Mouse (Mus musculus) thymus, adult 2 months (tissue): ENCODE results near the gene Gpsm3. TPM values are rescaled to one million over a fixed set of nuclear protein-coding genes. Genes with fewer than 3 reads are reported as not detected.

Experiments used
- DNase-seq: peaks from one replicate; pipeline ENCODE4 v3.0.0; 2021
- H3K27ac ChIP-seq: fragments of 200-500 bp; 2 replicates; pipeline ENCODE4 v1.5.1; 2012; ENCODE audit warnings: low read length, control low read depth; ENCODE audit not compliant: control insufficient read depth, insufficient read depth
- H3K27me3 ChIP-seq: fragments of 200-500 bp; 2 replicates; pipeline ENCODE4 v1.6.1; 2012; ENCODE audit warnings: mild to moderate bottlenecking, low read length, moderate library complexity, mixed read lengths; ENCODE audit not compliant: control insufficient read depth, insufficient read depth
- H3K36me3 ChIP-seq: fragments of 200-500 bp; 2 replicates; pipeline ENCODE4 v1.6.1; 2012; ENCODE audit warnings: mild to moderate bottlenecking, low read length, moderate library complexity; ENCODE audit not compliant: control insufficient read depth, insufficient read depth
- H3K4me1 ChIP-seq: fragments of 200-500 bp; replicated peaks from 2 replicates; pipeline ENCODE4 v1.6.1; 2012; ENCODE audit warnings: low read length; ENCODE audit not compliant: control insufficient read depth, insufficient read depth
- H3K4me3 ChIP-seq: fragments of 200-500 bp; 2 replicates; pipeline ENCODE4 v1.5.1; 2012; ENCODE audit warnings: mild to moderate bottlenecking, low read length, control low read depth, moderate library complexity; ENCODE audit not compliant: control insufficient read depth, insufficient read depth
- CTCF ChIP-seq: fragments of 200-500 bp; IDR thresholded peaks from 2 replicates; pipeline ENCODE4 v1.5.1; 2012; ENCODE audit warnings: mild to moderate bottlenecking, control low read depth, low read length, moderate library complexity, borderline replicate concordance; ENCODE audit not compliant: control insufficient read depth, poor library complexity, insufficient read depth; ENCODE audit errors: extremely low read depth
- POLR2A ChIP-seq: fragments of 200-500 bp; IDR thresholded peaks from 2 replicates; pipeline ENCODE4 v1.6.1; 2012; ENCODE audit warnings: mild to moderate bottlenecking, low read length, control low read depth, moderate library complexity; ENCODE audit not compliant: control insufficient read depth, poor library complexity, insufficient read depth; ENCODE audit errors: extremely low read depth
- WGBS: fragments of 180-500 bp; shearing (Covaris S2); methylation state at CpG from one replicate; pipeline ENCODE4 v1.1.7; 2018; 5-methylcytosine and 5-hydroxymethylcytosine counted together
- polyA plus RNA-seq: library from polyadenylated mRNA; depleted of rRNA; stranded (reverse); fragments of >200 nt; gene quantifications from 2 replicates; pipeline ENCODE4 v1.2.3, GENCODE M21; 2012

Gene Gpsm3
- polyA plus RNA-seq, 1 experiment: 208 TPM

DNA sequence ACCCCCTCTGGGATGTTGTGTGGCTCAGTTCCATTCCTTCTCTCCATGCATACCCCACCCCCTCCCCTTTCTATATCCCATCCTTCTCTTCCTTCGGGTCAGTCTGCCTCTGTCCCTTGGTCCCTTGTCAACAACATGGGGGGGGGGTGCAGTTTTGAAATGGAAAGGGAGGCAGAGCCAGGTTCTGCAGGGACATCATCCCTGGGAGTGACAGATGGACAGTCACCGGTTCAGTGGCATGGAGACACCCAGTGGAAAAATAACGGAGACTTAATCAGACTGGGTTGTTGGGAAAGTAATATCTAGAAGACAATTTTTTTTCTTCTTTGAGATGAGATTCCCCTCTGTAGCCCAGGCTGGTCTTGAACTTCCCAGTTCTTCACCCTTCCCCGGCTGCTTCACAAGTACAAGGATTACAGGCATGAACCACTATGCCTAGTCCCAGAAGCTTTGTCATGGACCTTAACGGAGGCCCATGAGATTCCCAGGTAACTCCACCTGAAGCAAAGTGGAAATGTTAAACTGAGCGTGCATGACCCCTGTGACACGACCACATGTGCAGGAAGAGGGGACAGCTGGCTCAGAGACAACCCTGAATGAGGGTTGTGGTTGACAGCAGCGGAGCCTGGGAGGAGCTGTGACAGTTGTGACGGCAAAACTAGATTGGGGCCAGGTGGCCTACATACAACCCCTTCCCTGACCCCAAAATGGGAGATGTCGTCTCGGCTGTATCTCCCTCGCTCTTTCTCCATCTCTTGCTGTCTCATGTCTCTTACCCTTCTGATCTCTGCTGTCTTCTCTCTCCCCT lies 40.4 kb downstream of the Gpsm3 start:
- H3K4me3 ChIP-seq: peak overlapping the region; percentile 97
- peaks cover 40% of the 10 kb centered on the region for H3K4me1 ChIP-seq
- peak overlapping the region; percentile 95 for H3K27ac ChIP-seq
- no peaks in the 10 kb centered on the region for H3K27me3 ChIP-seq
- peak; percentile 81 for DNase-seq
- TF ChIP-seq POLR2A: peak; percentile 72
- TF ChIP-seq CTCF: no peak
- no peaks in the 10 kb centered on the region for H3K36me3 ChIP-seq
- WGBS: 7% methylated on average over 12 of the region's 12 CpGs

DNA sequence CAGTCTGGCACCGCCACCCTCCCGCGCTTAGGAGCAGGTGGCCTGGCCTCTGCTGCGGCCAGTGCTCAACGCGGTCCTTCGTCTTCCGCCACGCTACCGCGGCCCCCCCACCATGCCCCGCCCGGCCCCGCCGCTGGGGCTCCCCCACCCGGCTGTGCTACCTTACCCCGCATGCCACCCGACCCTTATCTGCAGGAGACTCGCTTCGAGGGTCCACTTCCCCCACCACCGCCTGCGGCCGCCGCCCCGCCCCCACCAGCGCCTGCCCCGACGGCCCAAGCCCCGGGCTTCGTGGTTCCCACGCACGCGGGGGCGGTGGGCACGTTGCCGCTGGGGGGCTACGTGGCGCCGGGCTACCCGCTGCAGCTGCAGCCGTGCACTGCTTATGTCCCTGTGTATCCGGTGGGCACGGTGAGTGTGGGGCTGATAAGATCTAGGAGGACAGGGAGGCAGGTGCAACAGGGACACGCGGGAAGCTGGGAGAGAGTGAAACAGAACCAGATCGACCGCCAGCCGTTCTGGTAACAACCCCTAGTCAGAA lies 41.2 kb downstream of the Gpsm3 start:
- no peaks in the 10 kb centered on the region for H3K27me3 ChIP-seq
- WGBS: under 1% methylated on average over 47 of the region's 48 CpGs
- peak; percentile 47; the same call in 1 of the 2 replicates for TF ChIP-seq POLR2A
- TF ChIP-seq CTCF: 0 out of 2 replicates have a peak, but pooled peaks have one; percentile 32
- peak overlapping the region; percentile 97 for H3K4me3 ChIP-seq
- H3K4me1 ChIP-seq: peaks cover 40% of the 10 kb centered on the region
- H3K36me3 ChIP-seq: no peaks in the 10 kb centered on the region
- peak overlapping the region; percentile 95 for H3K27ac ChIP-seq
- peak; percentile 71 for DNase-seq

DNA sequence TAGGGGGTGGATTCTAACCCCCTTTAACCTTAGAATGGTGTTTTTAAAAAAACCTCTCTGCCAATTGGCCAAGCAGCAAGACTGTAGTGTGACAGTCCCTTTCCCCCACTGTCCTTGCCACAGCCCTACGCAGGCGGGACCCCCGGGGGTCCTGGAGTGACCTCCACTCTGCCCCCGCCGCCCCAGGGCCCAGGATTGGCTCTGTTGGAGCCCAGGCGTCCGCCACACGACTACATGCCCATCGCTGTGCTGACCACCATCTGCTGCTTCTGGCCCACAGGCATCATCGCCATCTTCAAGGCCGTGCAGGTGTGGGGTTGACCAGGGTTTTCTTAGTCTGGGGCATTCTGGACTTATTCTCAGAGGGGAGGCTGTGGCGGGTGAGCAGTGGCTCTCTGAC lies 42.0 kb downstream of the Gpsm3 start:
- DNase-seq: no peak
- Histone ChIP-seq H3K36me3 (no peaks in the 10 kb centered on the region), H3K27me3 (no peaks in the 10 kb centered on the region), H3K27ac (peak overlapping the region; percentile 95), H3K4me3 (peak overlapping the region; percentile 97), H3K4me1 (peaks cover 33% of the 10 kb centered on the region)
- TF ChIP-seq CTCF: no peak
- TF ChIP-seq POLR2A: no peak
- WGBS: 25% methylated on average over 12 of the region's 12 CpGs

DNA sequence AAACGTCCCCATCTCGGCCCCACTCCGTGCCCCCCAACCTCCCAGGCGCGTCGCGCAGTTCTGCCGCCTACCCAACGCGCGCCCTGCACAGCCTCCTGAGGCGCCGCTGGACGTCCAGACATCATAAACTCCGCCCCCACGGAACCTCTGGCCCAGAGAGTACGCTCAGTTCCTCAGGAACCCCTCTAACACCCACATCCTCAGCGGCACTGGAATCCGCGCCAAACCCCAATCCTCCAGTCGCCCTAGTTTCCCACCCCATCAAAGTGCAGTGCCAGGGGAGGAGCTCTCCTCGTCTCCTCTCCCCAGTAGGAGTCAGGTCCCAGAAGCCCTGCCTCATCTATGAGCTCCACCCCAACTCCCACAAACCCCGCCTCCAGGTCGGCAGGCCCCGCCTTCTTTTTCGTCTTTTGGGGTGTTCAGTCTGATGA lies 42.7 kb downstream of the Gpsm3 start:
- peak; percentile 88 for DNase-seq
- 1% methylated on average over 26 of the region's 26 CpGs for WGBS
- Histone ChIP-seq H3K27me3 (no peaks in the 10 kb centered on the region), H3K4me1 (peaks cover 30% of the 10 kb centered on the region), H3K36me3 (no peaks in the 10 kb centered on the region), H3K4me3 (peak overlapping the region; percentile 97), H3K27ac (peak overlapping the region; percentile 5; the same call in 1 of the 2 replicates)
- TF ChIP-seq POLR2A (peak; percentile 63), CTCF (no peak)

DNA sequence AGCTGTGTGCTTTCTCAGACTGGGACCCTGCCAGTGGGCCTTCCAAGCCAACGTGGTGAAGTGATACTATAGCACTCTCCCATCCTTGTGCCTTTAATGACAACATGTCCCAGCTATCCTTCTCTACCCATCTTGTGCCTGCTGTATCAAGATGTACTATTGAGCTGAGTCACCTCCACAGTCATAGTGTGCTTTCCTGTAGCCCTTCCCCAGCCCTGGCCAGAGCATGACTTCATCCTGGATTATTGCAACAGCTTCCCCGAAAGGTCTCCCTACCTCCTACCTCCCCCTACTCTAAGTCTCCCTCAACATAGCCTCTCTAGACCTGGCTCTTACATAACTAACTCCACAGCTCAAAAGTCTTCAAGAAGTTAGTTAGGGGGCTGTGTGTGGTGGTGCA lies 46.1 kb downstream of the Gpsm3 start:
- Histone ChIP-seq H3K4me3 (no peak overlapping the region), H3K36me3 (no peaks in the 10 kb centered on the region), H3K27me3 (no peaks in the 10 kb centered on the region), H3K27ac (no peak overlapping the region), H3K4me1 (peaks cover 20% of the 10 kb centered on the region)
- TF ChIP-seq CTCF (no peak), POLR2A (no peak)
- 93% methylated on average over 2 of the region's 2 CpGs for WGBS
- DNase-seq: no peak

DNA sequence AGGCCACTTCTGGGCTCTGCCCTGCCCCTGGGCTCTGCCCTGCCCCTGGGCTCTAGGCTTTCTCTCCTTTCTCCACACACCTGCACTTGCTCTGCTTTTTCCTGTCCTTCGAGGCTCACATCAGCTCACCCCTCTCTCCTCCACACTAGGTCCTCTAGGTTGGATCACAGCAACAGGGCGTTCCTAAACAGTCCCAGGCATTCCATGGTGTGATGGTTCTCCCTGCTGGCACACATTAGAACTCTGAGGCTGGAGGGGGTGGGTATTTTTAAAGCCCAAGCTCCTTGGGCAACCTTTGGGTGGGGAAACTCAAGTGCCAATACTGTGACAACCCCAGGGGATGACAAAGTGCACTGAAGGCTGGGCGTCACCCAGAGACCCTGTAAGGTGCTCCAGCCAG lies 47.9 kb downstream of the Gpsm3 start:
- TF ChIP-seq CTCF (no peak), POLR2A (no peak)
- no peak overlapping the region for H3K4me3 ChIP-seq
- peaks cover 12% of the 10 kb centered on the region; the same call in 1 of the 2 replicates for H3K4me1 ChIP-seq
- no peaks in the 10 kb centered on the region for H3K27me3 ChIP-seq
- H3K27ac ChIP-seq: peak overlapping the region; percentile 15; the same call in 1 of the 2 replicates
- 76% methylated on average over 3 of the region's 3 CpGs for WGBS
- DNase-seq: no peak
- no peaks in the 10 kb centered on the region for H3K36me3 ChIP-seq
